Mouse (Mus musculus) inflammation-experienced regulatory T-cells, adult 6 months (primary cell): ENCODE measurements around the gene Tmem104. TPM values are rescaled to one million over a fixed set of nuclear protein-coding genes. Genes with fewer than 3 reads are reported as not detected.

Experiments
- ATAC-seq: one replicate; pipeline ENCODE4 v1.8.0; 2017
- polyA plus RNA-seq, 3 experiments: library from polyadenylated mRNA; unstranded; fragments of 100-300 nt; shearing (Covaris generic); gene quantifications; one replicate each; pipeline ENCODE4 v1.2.1; 2017

Tmem104 gene
- 10 to 100 TPM in 1 of 3 experiments, 1 to 10 TPM in 2; 9.2 to 10.6 (median 9.8) TPM for polyA plus RNA-seq

DNA sequence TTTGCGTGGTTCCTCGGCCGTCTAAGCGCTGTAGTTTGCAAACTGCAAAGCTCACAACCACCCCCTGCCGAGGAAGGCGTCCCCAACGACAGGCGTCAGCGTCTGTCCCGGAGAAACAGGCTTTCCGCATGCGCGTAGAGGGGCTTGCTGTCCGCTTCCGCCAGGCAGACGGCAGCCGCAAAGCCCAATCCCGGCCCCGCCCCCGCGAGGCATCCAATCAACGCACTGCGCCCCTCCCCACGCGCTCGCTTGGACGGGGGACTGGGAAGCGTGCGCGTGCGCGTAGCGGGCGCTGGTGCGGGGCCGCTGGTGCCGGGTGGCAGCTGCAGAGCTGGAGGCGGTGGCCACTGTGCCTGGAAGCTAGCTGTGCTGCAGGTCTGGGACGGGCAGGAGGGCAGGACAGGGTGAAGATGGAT is at the start of gene Tmem104:
Gene Tmem104 (plus strand): TSS at position 264 of the 416 bp plus-strand sequence.
- peak; percentile 78 for ATAC-seq

DNA sequence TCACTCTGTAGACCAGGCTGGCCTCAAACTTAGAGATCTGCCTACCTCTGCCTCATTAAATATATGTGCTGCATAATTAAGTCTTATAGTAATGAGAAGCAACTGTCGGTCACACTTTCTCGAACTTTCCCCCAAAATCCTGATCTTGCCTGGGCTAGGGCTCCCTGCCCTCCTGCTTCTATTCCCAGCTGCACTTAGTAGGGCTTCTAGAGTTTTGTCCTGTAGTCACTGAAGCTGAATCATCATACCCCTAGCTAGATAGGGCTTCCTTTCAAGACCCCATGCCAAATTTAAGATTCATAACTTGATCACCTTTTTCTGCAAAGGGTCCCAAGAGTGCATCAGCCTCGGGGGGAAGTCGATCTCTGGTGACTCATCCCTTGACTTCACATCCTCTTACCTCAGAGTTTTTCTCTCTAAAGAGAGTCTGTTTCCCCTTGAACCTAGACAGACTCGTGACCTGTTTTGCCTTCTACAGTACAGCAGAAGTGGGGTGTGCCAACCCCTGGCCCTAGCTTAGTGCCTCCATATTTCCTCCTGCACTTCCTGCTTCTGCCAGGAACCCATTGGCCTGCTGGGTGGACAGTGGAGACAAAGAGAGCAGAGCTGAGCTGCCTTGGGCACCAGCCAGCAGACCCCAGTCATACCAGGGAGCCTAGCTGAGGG is 48.6 kb upstream of the Tmem104 start:
- ATAC-seq, result peak; percentile 78

DNA sequence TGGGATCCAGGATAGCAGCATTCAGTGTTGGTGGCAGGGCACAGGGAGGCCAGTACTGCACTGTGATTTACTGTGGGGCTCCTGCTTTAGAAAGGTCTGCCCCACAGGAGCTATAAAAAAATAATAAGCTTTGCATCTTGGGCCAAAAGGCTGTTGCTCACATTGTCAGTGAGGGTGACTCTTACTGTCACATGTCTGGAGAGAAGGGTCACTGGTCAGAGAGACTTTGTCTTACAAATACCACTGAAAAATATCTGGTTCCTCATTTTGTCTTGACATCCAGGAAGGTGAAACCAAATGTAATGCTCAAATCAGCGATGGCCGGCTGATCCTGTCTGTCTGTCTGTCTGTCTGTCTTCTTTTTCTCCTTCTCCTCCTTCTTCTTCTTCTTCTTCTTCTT is 45.3 kb upstream of the Tmem104 start:
- no peak for ATAC-seq

DNA sequence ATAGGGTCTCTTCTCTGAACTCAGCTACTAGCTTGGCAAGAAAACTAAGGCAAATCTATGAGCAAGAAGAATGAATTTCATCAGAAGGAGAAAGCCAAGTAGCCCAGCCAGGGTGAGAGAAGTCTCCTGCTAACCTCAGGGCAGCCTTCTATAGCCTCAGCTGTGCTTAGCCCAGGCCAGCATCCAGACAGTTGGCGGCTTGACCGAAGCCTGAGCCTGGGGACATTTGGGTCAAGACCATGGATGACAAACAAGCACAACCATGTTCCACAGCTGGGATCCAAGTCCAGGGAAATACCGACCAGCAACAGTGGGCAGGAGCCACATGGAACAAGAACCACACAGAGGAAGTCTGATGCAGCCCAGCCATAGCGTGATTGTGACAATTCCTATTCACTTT is 39.5 kb upstream of the Tmem104 start:
- ATAC-seq, result no peak

DNA sequence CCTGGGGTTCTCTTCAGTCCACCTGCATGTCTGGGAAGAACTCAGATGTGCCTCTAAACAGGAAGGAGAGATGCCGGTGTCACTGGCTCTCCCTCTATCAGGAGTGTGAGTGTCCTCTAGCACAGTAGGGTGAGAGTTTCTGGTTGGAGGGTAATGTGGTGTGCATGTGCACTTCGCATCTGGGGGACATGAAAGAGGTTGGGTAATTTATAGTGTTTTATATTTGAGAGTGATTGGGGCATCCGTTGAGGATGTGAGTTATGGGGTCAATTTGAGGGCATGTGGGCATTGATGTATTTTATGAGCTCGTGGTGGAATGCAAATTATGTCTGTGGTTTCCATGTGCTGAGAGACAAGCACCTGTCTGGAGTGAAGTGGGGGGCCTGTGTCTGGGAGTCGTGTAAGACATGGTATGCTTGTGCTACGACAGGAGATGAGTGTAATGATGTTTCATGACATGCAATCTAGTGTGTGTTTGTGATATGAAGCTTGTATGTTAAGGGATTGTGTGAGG is 36.5 kb upstream of the Tmem104 start:
- peak; percentile 4 for ATAC-seq

DNA sequence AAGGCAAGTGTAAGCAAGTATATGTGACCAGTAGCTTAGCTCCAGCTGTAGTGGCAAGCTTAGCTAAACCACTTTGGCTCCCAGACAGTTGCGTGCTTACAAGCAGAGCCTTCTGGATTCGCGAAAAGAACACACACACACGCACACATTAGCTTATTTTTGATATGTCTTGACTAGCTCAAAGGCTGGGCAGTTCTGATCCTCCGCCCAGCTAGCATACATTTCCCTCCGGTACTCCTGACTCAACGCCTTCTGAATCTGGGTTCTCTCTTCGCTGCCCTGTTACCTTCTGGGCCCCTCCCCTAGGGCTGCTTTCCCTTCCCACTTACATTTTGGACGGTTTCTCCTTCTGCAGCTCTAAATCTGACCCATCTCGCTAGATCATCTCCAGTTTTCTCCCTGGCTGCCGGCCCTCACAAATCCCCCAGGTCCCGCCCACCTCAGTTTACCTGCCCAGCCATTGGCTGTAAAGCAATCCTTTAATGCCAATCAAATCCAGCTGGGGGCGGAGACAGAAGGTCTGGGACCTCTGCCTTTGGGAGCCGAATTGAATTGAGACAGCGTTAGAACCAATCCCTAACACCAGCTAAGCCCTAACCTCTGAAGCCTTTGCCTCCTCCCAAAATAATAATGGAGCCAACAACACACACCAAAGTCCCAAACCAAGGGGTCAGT is 35.4 kb upstream of the Tmem104 start:
- no peak for ATAC-seq

DNA sequence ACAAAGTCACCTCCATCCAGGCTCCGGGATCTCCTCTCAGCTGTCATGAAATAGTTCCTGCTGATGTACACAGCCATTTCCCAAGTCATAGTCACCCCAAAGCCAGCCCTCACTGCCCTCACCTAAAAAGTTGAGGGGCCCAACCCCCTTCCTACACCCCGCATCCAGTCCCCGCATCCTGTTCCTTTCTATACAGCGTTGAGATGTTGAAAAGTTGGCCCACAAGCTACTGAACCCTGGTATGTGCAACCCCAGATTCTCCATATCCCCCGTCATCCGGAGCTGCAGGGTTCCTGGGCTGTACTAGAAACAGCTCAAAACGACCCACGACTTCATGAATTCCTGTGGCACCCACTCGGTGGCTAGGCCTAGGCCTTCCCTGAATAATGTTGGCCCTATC is 34.2 kb upstream of the Tmem104 start:
- no peak for ATAC-seq

DNA sequence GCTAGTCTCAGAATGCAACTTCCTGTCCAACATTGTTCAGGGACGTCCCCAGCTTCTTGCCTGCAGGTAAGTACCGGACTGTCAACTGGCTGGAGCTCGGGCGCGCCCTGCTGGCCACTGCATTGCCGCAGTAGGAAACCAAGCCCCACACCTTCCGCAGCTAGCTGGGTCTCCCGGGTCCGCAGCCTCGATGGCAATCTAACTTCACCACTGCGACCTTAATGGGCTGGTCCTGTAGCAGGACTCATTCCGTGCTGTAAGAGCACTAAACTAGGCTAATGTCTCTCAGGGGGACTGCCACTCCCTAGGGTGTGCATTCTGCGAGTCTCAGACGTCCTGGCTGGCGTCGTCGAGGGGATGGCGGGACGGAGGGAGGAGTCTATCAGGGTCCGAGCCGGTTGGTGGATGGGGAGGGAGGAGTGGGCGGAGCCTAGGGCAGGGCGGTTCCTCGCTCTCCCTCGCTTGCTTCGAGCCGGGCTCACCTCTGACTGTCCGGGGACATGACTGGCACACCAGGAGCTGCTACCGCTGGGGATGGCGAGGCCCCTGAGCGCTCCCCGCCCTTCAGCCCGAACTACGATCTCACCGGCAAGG is 33.5 kb upstream of the Tmem104 start:
- peak; percentile 78 for ATAC-seq

DNA sequence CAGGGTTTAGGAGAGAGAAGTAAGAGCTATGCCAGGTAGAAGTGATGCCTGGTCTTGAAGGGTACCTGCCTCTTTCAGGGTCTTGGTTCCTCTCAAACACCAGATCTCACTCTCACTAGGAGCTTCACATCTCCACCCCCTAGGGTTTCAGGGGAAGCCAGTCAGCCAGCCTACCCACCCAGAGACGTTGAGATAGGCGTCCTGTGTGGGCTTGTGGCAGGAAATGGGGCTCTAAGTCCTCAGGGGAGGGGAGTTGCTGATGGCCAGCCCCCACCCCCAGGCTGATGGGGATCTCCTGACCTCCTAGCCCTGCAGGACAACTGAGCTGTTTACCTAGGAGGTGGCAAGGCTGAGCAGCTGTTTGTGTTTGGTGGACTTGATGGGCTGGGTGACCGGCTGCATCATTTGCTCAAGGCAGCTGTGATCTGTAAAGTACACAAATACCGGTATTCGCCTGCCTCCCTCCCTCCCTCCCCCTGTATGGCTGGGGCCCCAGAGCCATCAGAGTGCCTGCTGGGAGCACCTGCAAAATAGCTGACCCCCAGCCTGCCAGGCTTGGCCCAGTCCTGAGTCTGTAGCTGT is 32.1 kb upstream of the Tmem104 start:
- ATAC-seq, result no peak

DNA sequence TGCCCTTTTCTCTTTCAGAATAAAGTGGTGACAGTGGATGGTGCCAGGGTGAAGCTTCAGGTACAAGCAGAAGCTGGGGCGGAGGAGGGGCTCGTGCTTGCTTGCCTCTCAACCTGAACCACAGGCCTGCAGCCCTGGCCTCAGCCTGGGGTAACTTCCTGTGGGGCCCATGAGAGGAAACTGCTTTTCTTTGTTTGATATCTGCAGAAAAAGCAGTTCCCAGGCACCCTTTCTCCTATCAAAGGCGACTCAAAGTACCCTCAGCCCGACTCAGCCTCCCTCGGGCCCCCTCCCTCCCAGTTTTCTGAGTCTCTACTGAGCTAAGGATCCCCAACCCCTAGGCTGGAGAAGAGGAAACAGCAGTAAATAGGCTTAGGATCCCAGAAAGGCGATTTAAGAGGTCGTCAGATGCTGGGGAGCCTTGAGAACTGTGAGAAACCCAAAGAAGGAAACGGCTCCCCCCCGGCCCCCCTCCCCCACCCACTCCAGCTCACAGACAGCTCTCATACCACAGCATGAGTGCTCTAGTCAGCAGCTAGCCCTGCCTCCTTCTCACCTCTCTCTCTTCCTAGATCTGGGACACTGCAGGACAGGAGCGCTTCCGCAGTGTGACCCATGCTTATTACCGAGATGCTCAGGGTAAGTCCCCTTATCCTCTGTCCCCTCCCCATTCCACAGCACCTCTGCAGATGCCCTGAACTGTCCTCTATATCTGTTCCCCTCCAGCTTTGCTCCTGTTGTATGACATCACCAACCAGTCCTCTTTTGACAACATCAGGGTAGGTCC is 29.2 kb upstream of the Tmem104 start:
- ATAC-seq, result peak; percentile 53

DNA sequence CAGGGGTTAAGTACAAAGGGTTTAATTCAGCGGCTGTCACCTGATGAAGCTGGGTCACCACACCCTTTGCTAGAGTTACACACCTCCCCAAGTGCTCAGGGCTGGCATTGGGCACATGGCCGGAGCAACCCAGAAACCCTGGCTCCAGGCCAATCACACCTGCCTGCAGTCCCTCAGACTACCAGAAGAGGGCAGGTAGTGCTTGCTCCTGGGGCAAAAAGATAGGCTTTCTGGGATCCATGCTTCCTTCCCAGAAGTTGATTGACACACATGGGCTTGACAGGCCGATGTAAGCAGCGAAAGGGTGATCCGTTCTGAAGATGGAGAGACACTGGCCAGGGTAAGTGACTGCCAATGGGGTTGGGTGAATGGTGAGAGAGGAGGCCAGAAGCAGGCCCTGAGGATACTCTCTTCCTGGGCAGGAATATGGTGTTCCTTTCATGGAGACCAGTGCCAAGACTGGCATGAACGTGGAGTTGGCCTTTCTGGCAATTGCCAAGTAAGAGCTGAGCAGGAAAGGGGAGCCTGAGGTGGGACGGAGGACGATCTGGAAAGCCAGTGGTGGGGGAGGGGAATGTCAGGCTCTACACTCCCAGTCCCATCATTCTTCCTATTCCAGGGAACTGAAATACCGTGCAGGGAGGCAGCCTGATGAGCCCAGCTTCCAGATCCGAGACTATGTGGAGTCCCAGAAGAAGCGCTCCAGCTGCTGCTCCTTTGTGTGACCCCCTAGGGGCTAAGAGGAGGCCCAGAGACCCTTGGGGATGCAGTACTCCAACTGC is 27.1 kb upstream of the Tmem104 start:
- no peak for ATAC-seq

DNA sequence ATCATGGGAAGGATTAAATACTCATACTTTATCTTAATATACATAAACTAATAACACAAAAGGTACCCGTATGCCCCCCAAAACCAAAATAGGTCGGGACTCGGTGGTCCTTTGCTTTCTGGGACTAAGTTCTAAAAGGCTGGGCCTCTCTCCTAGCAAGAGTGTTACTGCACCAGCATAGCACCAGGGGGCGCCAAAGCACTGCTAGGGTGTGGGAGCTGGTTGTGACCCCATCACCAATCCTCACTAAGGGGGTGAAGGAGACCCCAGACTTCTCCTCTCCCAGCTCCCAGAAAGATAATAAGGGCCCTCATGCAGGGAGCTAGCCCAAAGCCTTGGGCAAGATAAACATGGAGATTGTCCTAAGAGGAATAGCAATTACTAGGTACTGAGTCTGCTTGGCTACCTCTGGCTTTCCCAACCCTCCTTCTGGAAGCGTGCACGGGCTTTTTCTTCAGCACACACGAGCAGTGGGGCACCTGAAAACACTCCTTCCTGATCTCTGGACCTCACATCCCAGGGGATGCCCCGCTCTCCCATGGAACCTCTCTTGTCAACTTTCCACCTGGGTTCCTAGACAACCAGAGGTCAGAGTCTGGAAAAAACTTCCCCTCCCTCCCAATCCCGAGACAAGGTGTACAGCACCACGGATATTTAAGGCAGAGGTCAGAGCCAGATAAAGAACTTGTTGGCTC is 26.3 kb upstream of the Tmem104 start:
- ATAC-seq, result no peak

DNA sequence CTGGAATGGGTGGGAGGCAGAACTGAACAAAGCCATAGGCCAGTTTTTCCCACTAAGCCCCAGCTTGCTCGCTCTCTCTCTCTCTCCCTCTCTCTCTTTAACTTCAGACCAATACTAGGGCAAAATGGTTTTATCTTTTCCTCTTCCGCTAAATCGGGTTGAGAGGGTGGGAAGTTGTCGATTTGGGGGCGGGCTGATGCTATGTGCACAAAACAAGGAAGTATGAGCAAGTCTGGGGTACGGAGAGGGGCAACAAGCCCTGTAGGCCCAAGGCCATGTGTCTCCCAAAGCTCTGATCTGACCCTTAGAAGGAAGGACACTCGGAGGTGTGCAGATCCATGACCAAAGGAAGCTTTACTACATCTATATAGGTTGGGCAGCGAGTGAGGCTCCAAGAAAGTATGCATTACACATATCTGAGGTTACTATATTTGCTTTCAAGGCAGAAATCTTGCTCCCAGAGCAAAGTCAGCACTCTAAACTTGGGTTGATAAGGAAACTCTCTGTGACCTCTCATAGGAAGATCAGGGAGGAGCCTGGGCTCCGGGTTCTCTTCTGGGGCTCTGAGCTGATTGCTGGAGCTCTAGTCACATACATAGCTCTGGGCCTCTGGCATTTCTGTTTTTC is 25.6 kb upstream of the Tmem104 start:
- no peak for ATAC-seq

DNA sequence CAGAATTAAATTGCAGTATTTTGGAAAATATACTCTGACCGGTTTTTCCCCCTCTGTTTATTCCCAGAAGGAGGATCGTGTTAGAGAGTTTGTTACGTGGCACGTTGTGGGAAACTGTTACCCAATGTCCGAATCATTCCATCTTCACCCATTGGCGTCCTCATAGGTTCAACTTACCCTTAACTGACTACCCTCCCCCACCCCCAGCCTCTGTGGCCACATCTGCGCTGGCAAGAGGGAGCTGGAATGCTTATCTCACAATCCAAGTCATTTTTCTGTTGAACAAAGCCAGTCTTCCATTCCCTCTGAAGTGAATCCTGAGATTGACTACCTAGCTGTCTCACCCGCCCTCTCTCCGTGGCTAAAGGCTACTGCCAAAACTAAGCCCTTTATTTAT is 25.1 kb upstream of the Tmem104 start:
- no peak for ATAC-seq

DNA sequence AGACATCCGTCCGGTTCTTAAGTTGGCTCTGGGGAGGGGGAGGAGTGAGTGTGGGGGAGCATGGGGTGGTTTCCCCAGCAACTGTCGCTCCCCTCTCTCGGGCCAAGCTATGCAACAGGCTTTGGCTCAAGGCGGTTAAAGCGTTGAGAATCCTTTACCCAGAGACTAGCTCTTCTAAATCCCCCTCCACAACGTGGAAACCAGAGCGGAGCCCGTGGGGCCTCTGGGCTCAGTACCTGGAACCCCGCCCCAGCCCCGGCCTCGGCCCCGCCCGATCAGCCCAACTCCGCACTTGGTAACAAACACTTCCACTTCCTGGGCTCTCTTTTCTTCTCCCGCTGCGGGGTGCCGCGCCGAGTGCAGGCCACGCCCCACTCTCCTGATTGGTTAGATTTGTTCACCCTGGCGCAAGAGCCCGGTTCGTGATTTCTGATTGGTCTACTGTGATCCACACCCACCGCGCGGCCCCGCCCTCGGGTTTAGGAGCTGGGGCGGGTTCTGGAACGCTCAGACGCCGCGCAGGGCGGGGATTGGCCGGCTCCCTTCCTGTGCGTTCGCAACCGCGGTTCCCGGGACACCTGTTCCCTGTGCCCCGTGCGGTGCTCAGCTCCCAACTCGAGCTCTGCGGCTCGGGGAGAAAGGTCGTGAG is 24.3 kb upstream of the Tmem104 start, which contains the start of gene Slc9a3r1:
Gene Slc9a3r1 (plus strand): TSS at position 510 of the 649 bp plus-strand sequence.
- ATAC-seq, result peak; percentile 89

DNA sequence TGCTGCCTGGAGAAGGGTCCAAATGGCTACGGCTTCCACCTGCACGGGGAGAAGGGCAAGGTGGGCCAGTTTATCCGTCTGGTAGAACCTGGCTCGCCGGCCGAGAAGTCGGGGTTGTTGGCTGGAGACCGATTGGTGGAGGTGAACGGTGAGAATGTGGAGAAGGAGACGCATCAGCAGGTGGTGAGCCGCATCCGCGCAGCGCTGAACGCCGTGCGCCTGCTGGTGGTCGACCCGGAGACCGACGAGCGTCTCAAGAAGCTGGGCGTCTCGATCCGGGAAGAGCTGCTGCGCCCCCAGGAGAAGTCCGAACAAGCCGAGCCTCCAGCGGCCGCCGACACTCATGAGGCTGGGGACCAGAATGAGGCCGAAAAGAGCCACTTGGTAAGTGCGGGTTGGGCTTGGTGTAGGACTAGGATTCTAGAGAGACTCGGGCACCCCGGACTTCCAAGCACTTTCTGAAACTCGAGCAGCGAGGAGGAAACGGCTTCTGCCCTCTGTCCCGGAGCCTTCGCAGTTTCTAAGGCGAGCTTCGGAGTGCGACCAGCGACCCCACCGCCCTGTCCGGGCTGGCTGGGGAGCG is 23.6 kb upstream of the Tmem104 start:
- no peak for ATAC-seq

DNA sequence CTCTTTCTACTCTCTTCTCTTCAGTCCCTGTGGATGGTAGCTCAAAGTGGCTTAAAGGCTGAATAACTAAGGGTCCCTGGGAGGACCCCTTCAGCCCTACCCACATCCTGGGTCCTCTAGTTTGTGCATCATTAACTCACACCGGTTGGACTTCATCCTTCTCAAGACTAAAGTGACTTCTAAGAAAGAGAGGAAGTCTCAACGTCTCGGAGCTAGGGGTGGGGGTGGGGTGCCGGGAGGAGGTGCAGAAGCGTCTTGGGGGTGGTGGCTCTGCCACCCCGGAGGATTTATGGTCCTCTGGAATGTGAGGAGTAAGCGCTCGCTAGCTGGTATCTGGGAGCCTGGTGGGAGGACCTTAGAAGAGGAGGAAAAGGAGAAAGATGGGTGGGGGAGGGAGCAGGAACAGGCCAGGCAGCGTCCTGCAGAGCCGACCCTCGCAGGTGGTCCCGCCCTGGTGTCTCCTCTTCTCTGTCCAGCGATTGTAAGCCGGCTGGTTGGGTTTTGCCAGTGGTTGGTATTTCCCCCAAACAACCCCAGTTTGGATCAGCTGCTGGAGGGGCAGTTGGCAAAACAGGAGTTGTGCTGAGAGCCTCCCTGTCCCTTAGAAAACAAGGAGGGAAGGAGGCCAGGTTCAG is 22.8 kb upstream of the Tmem104 start:
- ATAC-seq, result no peak

DNA sequence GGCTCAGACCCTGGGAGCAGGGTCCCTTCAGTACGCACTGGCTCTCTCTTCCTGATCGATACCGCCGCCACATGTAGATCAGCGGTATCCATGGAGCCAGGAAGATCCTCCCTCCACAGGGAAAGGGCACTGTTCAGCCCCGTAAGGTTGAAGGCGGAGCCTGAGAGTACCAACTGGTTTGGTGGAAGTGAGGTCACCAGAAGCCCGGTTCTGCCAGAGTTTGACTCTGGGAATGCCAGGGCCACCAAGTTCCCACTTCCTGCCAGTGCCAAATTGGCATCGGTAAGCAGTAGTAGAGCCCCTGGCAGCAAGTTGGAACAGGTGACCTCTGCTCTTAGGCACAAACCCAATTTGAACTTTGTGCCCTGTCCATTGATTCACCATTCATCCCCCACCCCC is 22.3 kb upstream of the Tmem104 start:
- no peak for ATAC-seq

DNA sequence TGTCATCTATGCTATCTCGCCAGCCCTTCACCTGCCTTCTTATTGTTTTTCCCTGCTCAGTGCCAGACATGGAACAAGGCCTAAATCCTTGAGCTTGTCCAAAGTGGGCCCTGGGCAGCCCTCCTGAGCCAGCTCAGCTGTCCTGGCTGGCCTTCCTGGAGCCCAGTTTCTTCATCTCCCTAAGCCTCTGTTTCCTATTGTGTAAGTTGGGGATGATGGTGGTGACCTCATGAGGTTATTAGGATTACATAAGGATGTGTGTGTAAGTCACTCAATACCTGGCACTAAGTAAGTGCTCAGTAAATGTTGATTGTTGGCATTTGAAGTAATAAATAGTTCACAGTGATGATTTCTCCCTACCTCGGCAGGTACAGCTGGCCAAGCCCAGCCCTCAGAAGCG is 20.5 kb upstream of the Tmem104 start:
- ATAC-seq, result no peak
